ENCODE assay signal across 21 mouse cellular contexts in the genomic region with DNA sequence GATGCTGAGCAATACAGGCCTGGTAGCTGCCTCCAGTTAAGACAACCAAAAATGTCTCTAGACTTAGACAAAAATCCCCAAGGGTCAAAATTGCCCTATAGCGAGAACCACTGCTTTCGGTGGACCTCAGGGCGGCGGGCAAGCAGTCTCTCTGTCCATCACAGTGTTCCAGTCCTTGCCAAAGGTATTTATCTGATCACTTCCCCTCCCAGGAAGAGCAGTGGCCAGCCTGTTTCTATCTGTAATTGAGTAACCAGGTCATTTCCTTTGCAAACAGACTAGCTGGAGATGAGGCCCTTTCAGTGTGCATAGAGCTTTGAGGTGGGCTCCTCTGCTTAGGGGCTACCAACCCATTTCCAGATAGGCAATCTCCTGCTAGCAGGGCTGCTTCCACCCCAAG. TPM values are rescaled to one million over a fixed set of nuclear protein-coding genes. Genes with fewer than 3 reads are reported as not detected.
DNase-seq lines count a peak whose midpoint lies in the region; ATAC-seq lines count a peak whose summit lies in the region.
"Had no signal": no experiment of that assay in that cellular context is flagged by ENCODE, and none has a peak within 500 bp of the region (broad histone marks: within the 10 kb centered on the region; RNA-seq: fewer than 3 reads in every experiment).

No protein-coding gene starts in this region.

- DNase-seq in liver = no peak
- DNase-seq in embryo, embryonic 9.5 days (ENCODE audit: extremely low spot score) = no peak
- no peak for DNase-seq in cerebellum, postnatal 36 days
- DNase-seq: adrenal gland, adult 8-10 months; adrenal gland, postnatal 25 days; cerebellum, adult 11-12 months; cerebellum, adult 8-10 months; cerebellum, postnatal 10 days; gastrocnemius, postnatal 25 days; heart, postnatal 14 days had no signal

- H3K4me3 ChIP-seq in liver, embryonic 15.5 days (replicated peaks) = no peak overlapping the region
- H3K4me3 ChIP-seq: embryonic facial prominence, embryonic 12.5 days; embryonic facial prominence, embryonic 15.5 days; forebrain, embryonic 12.5 days; forebrain, embryonic 15.5 days; heart, embryonic 13.5 days; hindbrain, embryonic 12.5 days; hindbrain, embryonic 15.5 days had no signal

- H3K27ac ChIP-seq in liver, embryonic 15.5 days (replicated peaks) = no peak overlapping the region
- H3K27ac ChIP-seq: embryonic facial prominence, embryonic 12.5 days; embryonic facial prominence, embryonic 15.5 days; forebrain, embryonic 12.5 days; forebrain, embryonic 15.5 days; heart, embryonic 13.5 days; hindbrain, embryonic 12.5 days; hindbrain, embryonic 15.5 days had no signal

- H3K36me3 ChIP-seq in liver, embryonic 15.5 days (replicated peaks) = no peaks in the 10 kb centered on the region
- H3K36me3 ChIP-seq: embryonic facial prominence, embryonic 12.5 days; embryonic facial prominence, embryonic 15.5 days; forebrain, embryonic 12.5 days; forebrain, embryonic 15.5 days; hindbrain, embryonic 12.5 days had no signal

- H3K27me3 ChIP-seq in liver, embryonic 15.5 days = no peaks in the 10 kb centered on the region
- H3K27me3 ChIP-seq: embryonic facial prominence, embryonic 12.5 days; embryonic facial prominence, embryonic 15.5 days; forebrain, embryonic 12.5 days; forebrain, embryonic 15.5 days; hindbrain, embryonic 12.5 days; hindbrain, embryonic 15.5 days had no signal

- H3K9me3 ChIP-seq in liver, embryonic 15.5 days (replicated peaks) = no peaks in the 10 kb centered on the region
- H3K9me3 ChIP-seq: embryonic facial prominence, embryonic 15.5 days; forebrain, embryonic 15.5 days; hindbrain, embryonic 15.5 days had no signal

- WGBS in liver, embryonic 15.5 days (ENCODE audit: insufficient replicate concordance) = 61% methylated on average over 4 of the region's 4 CpGs

- H3K9ac ChIP-seq in liver, embryonic 15.5 days = no peak overlapping the region
- H3K9ac ChIP-seq: embryonic facial prominence, embryonic 12.5 days; embryonic facial prominence, embryonic 15.5 days; forebrain, embryonic 12.5 days; forebrain, embryonic 15.5 days; heart, embryonic 13.5 days; hindbrain, embryonic 12.5 days; hindbrain, embryonic 15.5 days had no signal

- peaks cover 7% of the 10 kb centered on the region for H3K4me1 ChIP-seq in liver, embryonic 15.5 days (replicated peaks)
- H3K4me1 ChIP-seq: embryonic facial prominence, embryonic 12.5 days; forebrain, embryonic 12.5 days; forebrain, embryonic 15.5 days; heart, embryonic 13.5 days; hindbrain, embryonic 12.5 days; hindbrain, embryonic 15.5 days had no signal

- ATAC-seq in liver, embryonic 15.5 days (ENCODE audit: insufficient read depth) = peak; percentile 44; the same call in 1 of the 2 replicates
- peak; percentile 53 for ATAC-seq in granulocyte monocyte progenitor cell, adult 5-6 weeks (replicated peaks; ENCODE audit: poor library complexity, severe bottlenecking)
- ATAC-seq in megakaryocyte progenitor cell, adult 5-6 weeks (replicated peaks; ENCODE audit: poor library complexity) = peak; percentile 48
- ATAC-seq: activated CD4-positive, CD25-positive, alpha-beta regulatory T cell, adult 4 months; forebrain, embryonic 15.5 days had no signal

- no peak overlapping the region for H3K4me2 ChIP-seq in liver, embryonic 15.5 days
- H3K4me2 ChIP-seq: embryonic facial prominence, embryonic 12.5 days; embryonic facial prominence, embryonic 15.5 days; forebrain, embryonic 12.5 days; forebrain, embryonic 15.5 days; heart, embryonic 13.5 days; hindbrain, embryonic 12.5 days; hindbrain, embryonic 15.5 days had no signal

RNA-seq across cellular contexts. Expression of a gene that starts 9.9 kb away (rescaled TPM):
- 15.2 and 15.4 TPM in 2 replicates for polyA plus RNA-seq in liver, embryonic 15.5 days (2015; fragmentation: Nextera tagmentation; extraction: Ambion mirVana)
- 124 and 128 TPM in 2 replicates for total RNA-seq in granulocyte monocyte progenitor cell, adult 5-6 weeks (2014; fragmentation: Nextera tagmentation)
- total RNA-seq in granulocyte monocyte progenitor cell, adult 5-6 weeks (2017) = 62.0 and 68.5 TPM in 2 replicates
- total RNA-seq in megakaryocyte progenitor cell, adult 5-6 weeks (2015) = 72.1 and 97.3 TPM in 2 replicates
- 49.5 and 50.1 TPM in 2 replicates for total RNA-seq in megakaryocyte progenitor cell, adult 5-6 weeks (2017)
